Mouse (Mus musculus): ENCODE results near the gene Tead1.

- no peak for TF ChIP-seq CTCF (IDR thresholded peaks at IDR 0.05; ENCODE audit: insufficient read depth, low read depth, low read length)
- no peak for TF ChIP-seq POLR2A (IDR thresholded peaks at IDR 0.05; ENCODE audit: insufficient read depth, low read depth, low read length)
Measured at GRCm38 (mm10) chr7:112643866-112644543, 35.1 kb upstream of the Tead1 start.
